Mouse (Mus musculus) embryonic fibroblast, embryonic 13.5 days (primary cell): ENCODE results near the gene Wscd2.

Experiments used
- CTCF ChIP-seq: IDR thresholded peaks from 2 replicates; pipeline ENCODE4 v1.5.1; 2011; ENCODE audit warnings: mild to moderate bottlenecking, control low read depth, low read length, moderate library complexity, borderline replicate concordance; ENCODE audit not compliant: insufficient read depth
- POLR2A ChIP-seq: IDR thresholded peaks from 2 replicates; pipeline ENCODE4 v1.6.1; 2011; ENCODE audit warnings: low read depth, mild to moderate bottlenecking, control low read depth, low read length, moderate library complexity

DNA sequence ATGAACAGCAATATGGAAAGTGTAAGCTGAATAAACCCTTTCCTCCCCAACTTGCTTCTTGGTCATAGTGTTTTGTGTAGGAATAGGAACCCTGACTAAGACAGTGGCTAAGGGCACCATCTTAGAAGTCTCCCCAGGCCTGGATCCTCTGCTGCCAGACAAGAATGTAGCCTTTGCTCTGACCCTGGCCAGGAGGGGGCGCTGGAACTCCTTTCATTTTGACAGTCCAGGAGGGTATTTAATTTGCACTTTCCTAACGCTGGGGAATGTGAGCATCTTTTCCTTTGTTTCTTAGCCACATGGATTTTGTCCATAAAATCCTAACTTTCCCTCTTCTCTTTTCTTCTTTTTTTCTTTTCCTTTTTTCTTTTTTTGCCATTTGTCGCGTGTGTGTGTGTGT is 18.7 kb upstream of the Wscd2 start:
- peak; percentile 25; the same call in 1 of the 2 replicates for TF ChIP-seq CTCF
- no peak for TF ChIP-seq POLR2A
